Mouse (Mus musculus) kidney, adult 2 months (tissue): Measurements from ENCODE around the gene Ly6g6f.

ENCODE experiments used
- CTCF ChIP-seq: fragments of 200-500 bp; conservative IDR thresholded peaks from 2 replicates; pipeline ENCODE4 v1.5.1; 2011; ENCODE audit warnings: low read depth, mild to moderate bottlenecking, control low read depth, low read length, moderate library complexity, mixed read lengths; ENCODE audit not compliant: insufficient read depth, insufficient read length
- POLR2A ChIP-seq: fragments of 200-500 bp; IDR thresholded peaks from one replicate; pipeline ENCODE4 v1.6.1; 2011; ENCODE audit warnings: low read depth, low read length, control low read depth

DNA sequence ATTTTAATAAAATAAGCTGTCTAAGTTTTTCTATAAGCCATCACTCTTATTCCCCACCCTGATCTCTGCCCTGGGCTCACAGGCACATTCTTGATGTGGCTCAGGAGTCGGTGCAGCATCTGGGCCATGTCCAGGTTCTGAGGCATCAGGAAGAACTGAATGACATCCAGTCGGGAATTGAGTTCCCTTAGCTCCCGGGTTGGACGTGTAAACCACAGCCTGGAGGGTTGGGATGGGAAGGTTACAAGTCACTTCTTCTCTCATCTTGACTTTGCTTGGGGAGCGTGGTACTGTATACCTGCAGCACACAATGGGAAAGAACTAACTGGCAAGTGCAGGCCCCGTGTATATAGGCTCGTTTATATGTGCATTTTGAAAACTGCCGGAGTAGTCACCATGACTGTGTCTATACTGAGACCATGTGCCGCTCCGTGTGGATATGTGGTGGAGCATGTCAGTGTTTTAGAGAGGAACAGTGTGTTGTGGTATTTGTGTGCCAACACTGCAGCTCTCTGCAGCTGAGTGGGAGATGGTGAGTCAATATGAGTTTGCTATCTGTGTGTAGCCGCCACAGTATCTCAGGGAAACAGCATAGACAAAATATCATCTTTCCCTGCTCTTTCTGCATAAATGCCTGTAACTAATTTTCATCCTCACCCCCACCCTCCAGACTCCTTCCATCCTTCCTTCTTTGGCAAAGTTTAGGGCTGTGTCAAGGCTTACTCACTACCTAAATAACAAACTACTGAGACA, 46.1 kb downstream of the Ly6g6f start:
- TF ChIP-seq CTCF, result no peak
- no peak for TF ChIP-seq POLR2A
